Mouse (Mus musculus): ENCODE measurements at regions not wholly inside any gene's neighbourhood (a gene's known extent, or its start where the extent isn't known, plus 50 kb on each side); places are given as distances from the start of the nearest gene placed in this dataset.

DNA sequence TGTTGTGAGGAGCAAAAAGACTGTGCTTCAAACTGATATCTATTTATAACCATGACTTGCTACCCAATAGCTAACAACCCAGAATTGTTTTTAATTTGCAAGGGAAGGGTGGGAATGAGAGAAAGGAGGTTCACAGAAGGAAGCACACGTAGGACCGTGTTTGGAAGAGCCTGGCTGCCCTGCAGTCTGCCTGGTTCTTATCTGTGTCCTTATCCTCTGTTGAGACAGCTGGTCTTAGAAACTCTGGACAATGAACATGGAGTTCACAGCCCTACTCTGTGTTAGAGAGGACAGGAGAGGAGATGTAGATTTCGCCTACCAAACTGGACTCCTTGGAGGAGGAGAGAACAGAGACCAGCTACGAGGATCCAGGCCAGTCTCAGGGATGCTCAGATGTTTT lies 141.5 kb upstream of the Jun start:
- Histone ChIP-seq H3K27ac (replicated peaks) (no peak overlapping the region), H3K9me3 (no peaks in the 10 kb centered on the region), H3K4me3 (no peak overlapping the region), H3K4me1 (peaks cover 20% of the 10 kb centered on the region), H3K36me3 (replicated peaks) (no peaks in the 10 kb centered on the region), H3K27me3 (replicated peaks; ENCODE audit: low read depth, poor library complexity, severe bottlenecking) (no peaks in the 10 kb centered on the region)
- no peak for DNase-seq (ENCODE audit: low spot score)
- 88% methylated on average over 4 of the region's 4 CpGs for WGBS

GRCm38 (mm10) chr4:95194621-95195455 lies 142.8 kb upstream of the Jun start:
- no peak for DNase-seq (ENCODE audit: low spot score)
- Histone ChIP-seq H3K27me3 (replicated peaks; ENCODE audit: low read depth, poor library complexity, severe bottlenecking) (no peaks in the 10 kb centered on the region), H3K9me3 (no peaks in the 10 kb centered on the region), H3K27ac (replicated peaks) (no peak overlapping the region), H3K4me1 (peaks cover 20% of the 10 kb centered on the region), H3K4me3 (no peak overlapping the region), H3K36me3 (replicated peaks) (no peaks in the 10 kb centered on the region)
- 80% methylated on average over 5 of the region's 5 CpGs for WGBS

DNA sequence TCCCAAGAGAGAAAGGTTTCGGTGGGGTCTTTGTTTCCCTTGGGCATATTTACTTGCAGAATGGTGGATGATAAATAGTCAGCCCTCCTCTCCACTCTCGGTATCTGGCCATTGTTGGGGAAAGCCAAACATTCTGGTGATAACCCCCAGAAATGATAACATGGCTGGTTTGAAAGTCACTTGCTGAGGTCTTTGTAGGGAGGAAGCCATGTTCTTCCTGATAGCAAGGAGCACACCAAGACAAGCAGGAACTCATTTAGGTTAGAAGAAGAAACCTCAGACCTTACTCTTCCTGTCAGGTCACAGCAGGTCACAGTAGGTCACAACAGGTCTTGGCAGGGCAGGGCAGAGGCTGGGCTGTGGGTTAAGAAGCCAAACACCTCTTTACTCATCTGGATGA lies 144.1 kb upstream of the Jun start:
- H3K4me1 ChIP-seq: peaks cover 20% of the 10 kb centered on the region
- WGBS: 73% methylated on average over 2 of the region's 2 CpGs
- no peaks in the 10 kb centered on the region for H3K9me3 ChIP-seq
- no peak for DNase-seq (ENCODE audit: low spot score)
- no peak overlapping the region for H3K4me3 ChIP-seq
- no peaks in the 10 kb centered on the region for H3K36me3 ChIP-seq (replicated peaks)
- H3K27me3 ChIP-seq (replicated peaks; ENCODE audit: low read depth, poor library complexity, severe bottlenecking): no peaks in the 10 kb centered on the region
- no peak overlapping the region for H3K27ac ChIP-seq (replicated peaks)

DNA sequence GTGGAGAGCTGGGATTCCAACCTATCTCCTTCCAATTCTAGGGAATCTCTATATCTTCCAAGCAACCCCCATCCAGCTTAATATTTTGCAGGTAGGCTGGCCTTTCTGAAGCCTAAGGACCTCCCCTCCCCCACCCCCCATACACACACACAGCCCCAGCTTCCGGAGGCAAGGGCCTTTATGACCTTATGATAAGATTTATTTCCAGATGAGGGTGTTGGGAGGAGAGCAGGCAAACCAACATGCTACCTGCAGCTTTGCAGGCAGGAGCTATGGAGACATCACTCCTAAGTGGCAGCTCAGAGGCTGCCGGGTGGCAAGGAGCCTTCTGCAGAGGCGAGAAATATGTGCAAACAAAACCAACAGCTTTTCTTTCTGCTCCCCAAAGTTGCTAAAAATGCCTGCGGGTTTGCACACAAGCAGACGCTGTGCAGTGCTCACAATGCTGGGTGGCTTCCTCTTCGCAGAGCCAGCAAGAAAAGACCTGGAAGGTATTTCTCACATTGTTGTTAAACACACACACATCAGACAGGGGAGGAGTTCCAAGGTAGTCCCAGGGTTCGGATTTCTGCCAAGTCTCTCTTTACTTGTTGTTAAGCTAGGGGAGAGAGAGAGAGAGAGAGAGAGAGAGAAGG lies 145.2 kb upstream of the Jun start:
- WGBS: 67% methylated on average over 7 of the region's 7 CpGs
- no peak for DNase-seq (ENCODE audit: low spot score)
- H3K27ac ChIP-seq (replicated peaks): peak overlapping the region; percentile 35; the same call in 1 of the 2 replicates

GRCm38 (mm10) chr4:95199394-95199793 lies 147.4 kb upstream of the Jun start:
- DNase-seq (ENCODE audit: low spot score): no peak
- no peaks in the 10 kb centered on the region for H3K9me3 ChIP-seq
- no peak overlapping the region for H3K4me3 ChIP-seq
- H3K36me3 ChIP-seq (replicated peaks): no peaks in the 10 kb centered on the region
- no peaks in the 10 kb centered on the region for H3K27me3 ChIP-seq (replicated peaks; ENCODE audit: low read depth, poor library complexity, severe bottlenecking)
- 70% methylated on average over 5 of the region's 5 CpGs for WGBS
- no peak overlapping the region for H3K27ac ChIP-seq (replicated peaks)
- H3K4me1 ChIP-seq: peaks cover 20% of the 10 kb centered on the region

More for the DNA sequence above, 145.2 kb upstream of the Jun start:
- H3K4me1 ChIP-seq: peaks cover 20% of the 10 kb centered on the region
- no peak overlapping the region for H3K4me3 ChIP-seq
- H3K9me3 ChIP-seq: no peaks in the 10 kb centered on the region
- no peaks in the 10 kb centered on the region for H3K27me3 ChIP-seq (replicated peaks; ENCODE audit: low read depth, poor library complexity, severe bottlenecking)
- H3K36me3 ChIP-seq (replicated peaks): no peaks in the 10 kb centered on the region

GRCm38 (mm10) chr4:95200130-95200529 lies 148.1 kb upstream of the Jun start:
- Histone ChIP-seq H3K4me1 (peaks cover 20% of the 10 kb centered on the region), H3K36me3 (replicated peaks) (no peaks in the 10 kb centered on the region), H3K27ac (replicated peaks) (no peak overlapping the region), H3K9me3 (no peaks in the 10 kb centered on the region), H3K4me3 (no peak overlapping the region), H3K27me3 (replicated peaks; ENCODE audit: low read depth, poor library complexity, severe bottlenecking) (no peaks in the 10 kb centered on the region)
- DNase-seq (ENCODE audit: low spot score): no peak
- WGBS: 93% methylated on average over 7 of the region's 7 CpGs

DNA sequence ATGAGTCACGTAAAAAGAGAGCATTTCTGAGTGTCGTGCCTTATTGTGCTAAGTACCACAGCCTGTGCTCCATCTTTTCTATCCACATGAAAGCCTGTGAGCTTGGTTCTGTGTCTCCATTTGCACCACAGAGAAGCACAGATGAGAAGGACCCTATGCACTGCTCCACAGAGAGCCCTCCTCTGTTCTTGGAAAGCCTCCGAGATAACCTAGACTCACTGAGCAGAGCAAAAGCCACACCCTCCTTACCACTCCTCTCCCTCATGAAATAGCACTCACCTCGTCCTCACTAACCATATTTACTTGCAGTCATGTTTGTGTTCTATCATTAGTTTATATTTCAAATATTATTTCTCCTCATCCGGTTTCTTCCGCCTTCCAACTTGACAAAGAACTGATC lies 150.5 kb upstream of the Jun start:
- Histone ChIP-seq H3K4me1 (peaks cover 2% of the 10 kb centered on the region), H3K4me3 (no peak overlapping the region), H3K9me3 (0 out of 2 replicates have a peak, but pooled peaks cover 4% of the 10 kb centered on the region), H3K27me3 (replicated peaks; ENCODE audit: low read depth, poor library complexity, severe bottlenecking) (no peaks in the 10 kb centered on the region), H3K36me3 (replicated peaks) (no peaks in the 10 kb centered on the region), H3K27ac (replicated peaks) (no peak overlapping the region)
- 86% methylated on average over 6 of the region's 6 CpGs for WGBS
- no peak for DNase-seq (ENCODE audit: low spot score)

- Histone ChIP-seq H3K4me1 (peaks cover 3% of the 10 kb centered on the region; the same call in 1 of the 2 replicates), H3K27ac (replicated peaks) (no peak overlapping the region), H3K36me3 (replicated peaks) (no peaks in the 10 kb centered on the region), H3K4me3 (no peak overlapping the region), H3K27me3 (replicated peaks; ENCODE audit: low read depth, poor library complexity, severe bottlenecking) (no peaks in the 10 kb centered on the region), H3K9me3 (0 out of 2 replicates have a peak, but pooled peaks cover 4% of the 10 kb centered on the region)
- no peak for DNase-seq (ENCODE audit: low spot score)
Measured at GRCm38 (mm10) chr4:95203577-95203976, 151.6 kb upstream of the Jun start.

DNA sequence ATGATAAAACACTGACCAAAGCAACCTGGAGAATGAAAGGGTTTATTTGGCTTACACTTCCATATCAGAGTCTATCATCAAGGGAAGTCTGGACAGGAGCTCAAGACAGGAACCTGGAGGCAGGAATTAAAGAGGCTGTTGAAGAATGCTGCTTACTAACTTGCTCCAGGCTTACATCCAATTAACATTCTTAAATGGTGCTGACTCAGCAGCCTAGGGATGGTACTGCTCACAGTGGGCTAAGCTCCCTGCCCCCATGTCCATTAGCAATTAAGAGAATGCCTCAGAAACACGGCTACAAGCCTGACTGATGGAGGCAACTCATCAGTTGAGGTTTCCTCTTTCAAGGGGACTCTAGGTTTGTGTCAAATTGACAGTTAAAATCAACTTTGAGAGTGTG lies 153.3 kb upstream of the Jun start:
- Histone ChIP-seq H3K36me3 (replicated peaks) (no peaks in the 10 kb centered on the region), H3K4me1 (peaks cover 7% of the 10 kb centered on the region; the same call in 1 of the 2 replicates), H3K27ac (replicated peaks) (no peak overlapping the region), H3K9me3 (0 out of 2 replicates have a peak, but pooled peaks cover 4% of the 10 kb centered on the region), H3K27me3 (replicated peaks; ENCODE audit: low read depth, poor library complexity, severe bottlenecking) (no peaks in the 10 kb centered on the region), H3K4me3 (no peak overlapping the region)
- 79% methylated on average over 1 of the region's 1 CpGs for WGBS
- no peak for DNase-seq (ENCODE audit: low spot score)

- Histone ChIP-seq H3K4me1 (peaks cover 15% of the 10 kb centered on the region), H3K36me3 (replicated peaks) (no peaks in the 10 kb centered on the region), H3K9me3 (0 out of 2 replicates have a peak, but pooled peaks cover 4% of the 10 kb centered on the region), H3K27ac (replicated peaks) (no peak overlapping the region), H3K4me3 (no peak overlapping the region), H3K27me3 (replicated peaks; ENCODE audit: low read depth, poor library complexity, severe bottlenecking) (no peaks in the 10 kb centered on the region)
- no peak for DNase-seq (ENCODE audit: low spot score)
- 73% methylated on average over 5 of the region's 5 CpGs for WGBS
Measured at GRCm38 (mm10) chr4:95207783-95208182, 155.8 kb upstream of the Jun start.

DNA sequence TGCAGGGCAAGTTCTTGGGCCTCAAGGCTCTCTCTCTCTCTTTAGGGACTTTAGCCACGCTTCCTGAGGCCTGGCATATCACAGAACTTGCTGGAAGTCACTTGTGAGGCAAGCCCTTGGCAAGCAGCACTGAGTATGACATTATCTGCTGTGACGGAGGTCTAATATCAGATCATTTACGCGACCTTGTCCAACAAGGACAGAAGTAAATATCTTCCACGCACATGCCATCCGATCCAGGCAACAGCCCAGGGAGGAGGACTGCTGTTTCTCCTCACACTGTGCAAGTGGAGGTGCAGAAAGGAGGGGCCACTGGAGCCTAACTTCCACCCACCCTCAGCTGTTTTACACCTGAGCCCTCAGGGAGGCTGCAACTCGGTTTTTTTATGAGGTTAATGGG lies 156.8 kb upstream of the Jun start:
- DNase-seq (ENCODE audit: low spot score): no peak
- Histone ChIP-seq H3K27ac (replicated peaks) (peak overlapping the region; percentile 57; the same call in 1 of the 2 replicates), H3K4me3 (no peak overlapping the region), H3K36me3 (replicated peaks) (no peaks in the 10 kb centered on the region), H3K27me3 (replicated peaks; ENCODE audit: low read depth, poor library complexity, severe bottlenecking) (no peaks in the 10 kb centered on the region), H3K4me1 (peaks cover 15% of the 10 kb centered on the region), H3K9me3 (0 out of 2 replicates have a peak, but pooled peaks cover 4% of the 10 kb centered on the region)
- 81% methylated on average over 7 of the region's 7 CpGs for WGBS

GRCm38 (mm10) chr4:95209322-95210119 lies 157.5 kb upstream of the Jun start:
- DNase-seq (ENCODE audit: low spot score): no peak
- Histone ChIP-seq H3K27me3 (replicated peaks; ENCODE audit: low read depth, poor library complexity, severe bottlenecking) (no peaks in the 10 kb centered on the region), H3K27ac (replicated peaks) (no peak overlapping the region), H3K4me3 (no peak overlapping the region), H3K9me3 (0 out of 2 replicates have a peak, but pooled peaks cover 4% of the 10 kb centered on the region), H3K4me1 (peaks cover 15% of the 10 kb centered on the region), H3K36me3 (replicated peaks) (no peaks in the 10 kb centered on the region)
- 85% methylated on average over 3 of the region's 3 CpGs for WGBS
